Mouse (Mus musculus): ENCODE data around the gene Zfp969.
"Not testable (repeated sequence)": the region's sequence is repeated elsewhere in the genome, so short reads cannot be mapped to it uniquely, and the experiment has no call there.

Gene Zfp969

GRCm38 (mm10) chr2:175703546-175703945 lies at the start of gene Zfp969:
Zfp969 (minus strand) TSS chr2:175703646.
- DNase-seq (ENCODE audit: low spot score) = not testable (repeated sequence)

DNA sequence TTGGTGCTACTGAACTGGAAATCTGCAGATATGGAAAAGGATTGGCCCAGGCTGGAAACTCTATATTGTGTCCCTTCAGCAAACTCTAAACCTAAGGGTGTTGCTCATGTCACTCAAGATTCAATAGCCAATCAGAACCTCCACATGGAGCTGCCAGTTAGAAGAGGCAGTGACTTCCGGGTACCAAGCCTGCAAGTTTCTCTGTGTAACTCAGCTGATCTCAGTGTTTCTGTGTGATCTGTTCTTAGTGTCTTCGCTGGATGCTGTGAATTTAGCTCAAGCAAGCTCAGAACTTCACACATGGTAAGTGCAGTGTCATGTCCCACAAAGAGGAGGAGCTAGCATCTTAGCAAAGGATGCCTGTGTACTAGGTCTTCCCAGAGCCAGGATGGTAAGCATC lies 37.8 kb upstream of the Zfp969 start, which contains the start of gene Gm2007:
TSS of gene Gm2007 (plus strand) at position 301 of the 400 bp plus-strand sequence.
- not testable (repeated sequence) for DNase-seq (ENCODE audit: low spot score)

DNA sequence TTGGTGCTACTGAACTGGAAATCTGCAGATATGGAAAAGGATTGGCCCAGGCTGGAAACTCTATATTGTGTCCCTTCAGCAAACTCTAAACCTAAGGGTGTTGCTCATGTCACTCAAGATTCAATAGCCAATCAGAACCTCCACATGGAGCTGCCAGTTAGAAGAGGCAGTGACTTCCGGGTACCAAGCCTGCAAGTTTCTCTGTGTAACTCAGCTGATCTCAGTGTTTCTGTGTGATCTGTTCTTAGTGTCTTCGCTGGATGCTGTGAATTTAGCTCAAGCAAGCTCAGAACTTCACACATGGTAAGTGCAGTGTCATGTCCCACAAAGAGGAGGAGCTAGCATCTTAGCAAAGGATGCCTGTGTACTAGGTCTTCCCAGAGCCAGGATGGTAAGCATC lies 59.8 kb downstream of the Zfp969 start, which contains the start of gene Gm11007:
TSS of gene Gm11007 (plus strand) at position 301 of the 400 bp plus-strand sequence.
- DNase-seq (ENCODE audit: low spot score) = not testable (repeated sequence)
